Mouse (Mus musculus) spleen, adult 2 months (tissue): ENCODE measurements around the gene Neurl1a.

Experiments used
- CTCF ChIP-seq: fragments of 200-500 bp; IDR thresholded peaks from 2 replicates; pipeline ENCODE4 v1.5.1; 2011; ENCODE audit warnings: mild to moderate bottlenecking, inconsistent platforms; ENCODE audit not compliant: insufficient read depth, insufficient read length, insufficient replicate concordance; ENCODE audit errors: extremely low read depth
- POLR2A ChIP-seq: fragments of 200-500 bp; IDR thresholded peaks from 2 replicates; pipeline ENCODE4 v1.6.1; 2011; ENCODE audit warnings: low read depth, low read length, inconsistent platforms

DNA sequence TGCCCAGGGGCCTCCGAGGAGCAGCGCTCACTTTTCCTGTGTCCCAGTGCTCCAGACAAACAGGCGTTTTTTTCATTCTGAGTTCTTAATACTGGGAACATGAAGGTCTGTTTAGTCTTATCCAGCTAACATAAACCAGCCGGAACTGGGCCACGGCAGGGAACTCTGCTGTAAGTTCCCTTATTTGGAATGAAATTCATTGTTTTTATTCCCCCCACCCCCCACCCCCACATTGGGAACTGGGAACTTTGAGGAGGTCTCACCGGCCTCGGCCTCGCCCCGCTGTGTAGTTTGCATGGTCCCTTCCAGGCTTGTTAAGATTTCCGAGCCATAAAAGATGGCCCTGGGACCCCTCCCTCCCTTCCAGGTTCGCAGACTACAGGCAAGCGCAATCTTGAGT, 23.4 kb downstream of the Neurl1a start:
- TF ChIP-seq POLR2A, result no peak
- no peak for TF ChIP-seq CTCF
